Mouse (Mus musculus) G1E (cell line): ENCODE results near the gene Pdia5.

Experiments used
- CTCF ChIP-seq: IDR thresholded peaks from 2 replicates; pipeline ENCODE4 v1.5.1; 2012; ENCODE audit warnings: low read depth, low read length, inconsistent platforms, mixed read lengths
- GATA1 ChIP-seq: IDR thresholded peaks from 2 replicates; pipeline ENCODE4 v1.6.1; 2012; ENCODE audit warnings: borderline replicate concordance, low read length, inconsistent platforms, mixed read lengths

DNA sequence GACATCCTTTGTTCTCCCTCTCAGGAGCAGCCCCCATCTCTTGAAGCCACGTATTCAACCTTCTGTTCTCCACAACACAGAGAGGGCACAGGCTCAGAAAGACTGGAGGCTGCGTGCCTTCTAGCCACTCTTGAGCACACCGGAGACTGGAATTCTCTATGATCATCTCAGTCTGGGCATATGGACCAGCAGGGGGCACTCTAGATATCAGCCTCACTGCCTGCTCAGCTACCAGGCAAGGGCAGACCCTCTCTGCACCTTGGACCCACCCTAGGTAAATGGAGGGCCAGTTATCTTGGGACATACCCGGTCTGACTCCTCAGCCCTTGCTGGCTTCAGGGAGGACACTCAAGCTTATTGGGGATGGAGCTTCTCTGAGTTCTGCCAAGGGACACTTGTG lies 68.5 kb downstream of the Pdia5 start:
- TF ChIP-seq CTCF (no peak), GATA1 (no peak)
